Mouse (Mus musculus): Measurements from ENCODE around the gene Lrp2bp. TPM values are rescaled to one million over a fixed set of nuclear protein-coding genes. Genes with fewer than 3 reads are reported as not detected.

Gene Lrp2bp
- polyA plus RNA-seq (2011; ENCODE audit: insufficient read length, low read depth, missing spikeins), result 0.23 and 0.38 TPM in 2 replicates

GRCm38 (mm10) chr8:45999138-45999783 is at the start of gene Lrp2bp:
Gene Lrp2bp, plus strand, starts transcription at chr8:45999303.
- peak within 1 kb of the TSS; percentile 37 for H3K4me3 ChIP-seq (ENCODE audit: insufficient read depth, low read length)
- no peaks in the 10 kb centered on the region for H3K4me1 ChIP-seq (ENCODE audit: control insufficient read depth, insufficient read depth, low read length)
- H3K27ac ChIP-seq (ENCODE audit: insufficient read depth, low read length), result peak within 1 kb of the TSS; percentile 57
- TF ChIP-seq CTCF (IDR thresholded peaks at IDR 0.05; ENCODE audit: borderline replicate concordance, insufficient read depth, low read length) (no peak), POLR2A (IDR thresholded peaks at IDR 0.05; ENCODE audit: low read depth, low read length) (no peak)

GRCm38 (mm10) chr8:45950622-45951021 is 48.5 kb upstream of the Lrp2bp start:
- TF ChIP-seq POLR2A (IDR thresholded peaks at IDR 0.05; ENCODE audit: low read depth, low read length), result no peak
- TF ChIP-seq CTCF (IDR thresholded peaks at IDR 0.05; ENCODE audit: borderline replicate concordance, insufficient read depth, low read length), result no peak
- no peak overlapping the region for H3K27ac ChIP-seq (ENCODE audit: insufficient read depth, low read length)
- no peaks in the 10 kb centered on the region for H3K4me1 ChIP-seq (ENCODE audit: control insufficient read depth, insufficient read depth, low read length)
- H3K4me3 ChIP-seq (ENCODE audit: insufficient read depth, low read length), result no peak overlapping the region

GRCm38 (mm10) chr8:45970894-45971293 is 28.2 kb upstream of the Lrp2bp start:
- no peak overlapping the region for H3K27ac ChIP-seq (ENCODE audit: insufficient read depth, low read length)
- H3K4me1 ChIP-seq (ENCODE audit: control insufficient read depth, insufficient read depth, low read length), result 0 out of 2 replicates have a peak, but pooled peaks cover 3% of the 10 kb centered on the region
- TF ChIP-seq POLR2A (IDR thresholded peaks at IDR 0.05; ENCODE audit: low read depth, low read length) (no peak), CTCF (IDR thresholded peaks at IDR 0.05; ENCODE audit: borderline replicate concordance, insufficient read depth, low read length) (no peak)

GRCm38 (mm10) chr8:45973988-45974505 is 25.1 kb upstream of the Lrp2bp start:
- Histone ChIP-seq H3K27ac (ENCODE audit: insufficient read depth, low read length) (no peak overlapping the region), H3K4me3 (ENCODE audit: insufficient read depth, low read length) (no peak overlapping the region), H3K4me1 (ENCODE audit: control insufficient read depth, insufficient read depth, low read length) (peaks cover 6% of the 10 kb centered on the region; the same call in 1 of the 2 replicates)
- TF ChIP-seq CTCF (IDR thresholded peaks at IDR 0.05; ENCODE audit: borderline replicate concordance, insufficient read depth, low read length), result no peak
- no peak for TF ChIP-seq POLR2A (IDR thresholded peaks at IDR 0.05; ENCODE audit: low read depth, low read length)

More at GRCm38 (mm10) chr8:45970894-45971293, 28.2 kb upstream of the Lrp2bp start:
- H3K4me3 ChIP-seq (ENCODE audit: insufficient read depth, low read length), result no peak overlapping the region

GRCm38 (mm10) chr8:45975126-45975836 is 23.8 kb upstream of the Lrp2bp start, which contains the start of the genes 1700029J07Rik and Ufsp2:
Gene 1700029J07Rik, minus strand, starts transcription at chr8:45975252.
Gene Ufsp2, plus strand, starts transcription at chr8:45975528.
- TF ChIP-seq POLR2A (IDR thresholded peaks at IDR 0.05; ENCODE audit: low read depth, low read length) (peak; percentile 79), CTCF (IDR thresholded peaks at IDR 0.05; ENCODE audit: borderline replicate concordance, insufficient read depth, low read length) (no peak)
- Histone ChIP-seq H3K4me3 (ENCODE audit: insufficient read depth, low read length) (peak within 1 kb of the TSS; percentile 77), H3K4me1 (ENCODE audit: control insufficient read depth, insufficient read depth, low read length) (peaks cover 6% of the 10 kb centered on the region; the same call in 1 of the 2 replicates), H3K27ac (ENCODE audit: insufficient read depth, low read length) (peak within 1 kb of the TSS; percentile 15)

GRCm38 (mm10) chr8:45975837-45976468 is 23.1 kb upstream of the Lrp2bp start:
- H3K4me3 ChIP-seq (ENCODE audit: insufficient read depth, low read length), result peak overlapping the region; percentile 77
- H3K4me1 ChIP-seq (ENCODE audit: control insufficient read depth, insufficient read depth, low read length), result peaks cover 6% of the 10 kb centered on the region; the same call in 1 of the 2 replicates
- TF ChIP-seq POLR2A (IDR thresholded peaks at IDR 0.05; ENCODE audit: low read depth, low read length), result no peak
- TF ChIP-seq CTCF (IDR thresholded peaks at IDR 0.05; ENCODE audit: borderline replicate concordance, insufficient read depth, low read length), result no peak
- H3K27ac ChIP-seq (ENCODE audit: insufficient read depth, low read length), result no peak overlapping the region

GRCm38 (mm10) chr8:45986665-45987064 is 12.4 kb upstream of the Lrp2bp start:
- Histone ChIP-seq H3K27ac (ENCODE audit: insufficient read depth, low read length) (no peak overlapping the region), H3K4me3 (ENCODE audit: insufficient read depth, low read length) (no peak overlapping the region), H3K4me1 (ENCODE audit: control insufficient read depth, insufficient read depth, low read length) (peaks cover 7% of the 10 kb centered on the region)
- TF ChIP-seq CTCF (IDR thresholded peaks at IDR 0.05; ENCODE audit: borderline replicate concordance, insufficient read depth, low read length), result no peak
- no peak for TF ChIP-seq POLR2A (IDR thresholded peaks at IDR 0.05; ENCODE audit: low read depth, low read length)

GRCm38 (mm10) chr8:45988189-45988588 is 10.9 kb upstream of the Lrp2bp start:
- H3K4me1 ChIP-seq (ENCODE audit: control insufficient read depth, insufficient read depth, low read length), result peaks cover 7% of the 10 kb centered on the region
- H3K27ac ChIP-seq (ENCODE audit: insufficient read depth, low read length), result no peak overlapping the region
- TF ChIP-seq POLR2A (IDR thresholded peaks at IDR 0.05; ENCODE audit: low read depth, low read length), result no peak
- TF ChIP-seq CTCF (IDR thresholded peaks at IDR 0.05; ENCODE audit: borderline replicate concordance, insufficient read depth, low read length), result no peak
- H3K4me3 ChIP-seq (ENCODE audit: insufficient read depth, low read length), result no peak overlapping the region

GRCm38 (mm10) chr8:45990631-45991310 is 8.3 kb upstream of the Lrp2bp start:
- peaks cover 7% of the 10 kb centered on the region for H3K4me1 ChIP-seq (ENCODE audit: control insufficient read depth, insufficient read depth, low read length)
- TF ChIP-seq POLR2A (IDR thresholded peaks at IDR 0.05; ENCODE audit: low read depth, low read length) (no peak), CTCF (IDR thresholded peaks at IDR 0.05; ENCODE audit: borderline replicate concordance, insufficient read depth, low read length) (no peak)
- no peak overlapping the region for H3K27ac ChIP-seq (ENCODE audit: insufficient read depth, low read length)

More at GRCm38 (mm10) chr8:45990631-45991310, 8.3 kb upstream of the Lrp2bp start:
- no peak overlapping the region for H3K4me3 ChIP-seq (ENCODE audit: insufficient read depth, low read length)
